Mouse (Mus musculus) adrenal gland, postnatal 25 days (tissue): ENCODE results near the gene Pld5. TPM values are rescaled to one million over a fixed set of nuclear protein-coding genes. Genes with fewer than 3 reads are reported as not detected.
"Not testable (repeated sequence)": the region's sequence is repeated elsewhere in the genome, so short reads cannot be mapped to it uniquely, and the experiment has no call there.

Experiments
- DNase-seq: peaks from one replicate; pipeline ENCODE4 v3.0.0; 2021; ENCODE audit warnings: mixed read lengths
- total RNA-seq: library from RNA; stranded (reverse); gene quantifications from 2 replicates; pipeline ENCODE4 v1.2.3, GENCODE M21; 2021

Gene Pld5
- total RNA-seq, 1 experiment from 2014 or later: 0.64 TPM

DNA sequence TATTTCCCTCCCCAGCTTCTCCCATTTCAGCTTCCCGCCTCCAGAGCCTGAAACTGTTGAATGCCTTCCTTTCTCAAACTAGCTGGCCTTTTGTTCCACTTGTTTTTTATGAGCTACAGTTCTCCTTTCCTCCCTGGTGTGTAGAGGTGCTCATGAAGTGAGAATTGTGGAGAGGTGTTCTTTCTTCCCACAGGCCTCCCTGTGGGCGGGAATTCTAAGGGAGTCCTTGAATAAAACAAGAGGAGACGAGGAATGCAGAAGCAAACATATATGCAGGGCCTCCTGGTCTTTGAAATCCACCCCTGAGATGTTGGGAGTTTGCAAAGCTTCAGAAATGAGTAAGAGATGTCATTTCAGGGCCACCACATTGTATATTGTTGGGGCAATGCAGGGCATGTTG is 235.2 kb downstream of the Pld5 start:
- no peak for DNase-seq

GRCm38 (mm10) chr1:176036028-176036427 is 239.1 kb downstream of the Pld5 start:
- no peak for DNase-seq

DNA sequence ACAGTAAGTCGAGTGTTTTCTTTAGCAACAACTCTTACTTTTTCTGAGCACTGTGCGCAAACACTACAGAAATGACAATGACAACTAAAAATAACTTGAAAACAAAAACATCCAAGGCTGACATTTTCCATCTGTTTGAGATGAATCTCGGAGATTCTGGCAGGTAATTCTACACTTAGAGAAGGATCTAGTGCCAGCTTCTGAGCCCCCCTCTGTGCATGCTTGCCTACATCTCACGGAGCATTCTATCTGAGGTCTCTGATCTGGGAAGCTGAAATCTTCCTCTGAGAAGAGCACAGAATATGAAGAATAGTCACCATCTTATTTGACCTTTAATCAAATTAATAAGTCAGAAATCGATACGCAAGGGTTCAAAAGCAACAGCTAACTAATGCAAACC is 240.4 kb downstream of the Pld5 start:
- no peak for DNase-seq

DNA sequence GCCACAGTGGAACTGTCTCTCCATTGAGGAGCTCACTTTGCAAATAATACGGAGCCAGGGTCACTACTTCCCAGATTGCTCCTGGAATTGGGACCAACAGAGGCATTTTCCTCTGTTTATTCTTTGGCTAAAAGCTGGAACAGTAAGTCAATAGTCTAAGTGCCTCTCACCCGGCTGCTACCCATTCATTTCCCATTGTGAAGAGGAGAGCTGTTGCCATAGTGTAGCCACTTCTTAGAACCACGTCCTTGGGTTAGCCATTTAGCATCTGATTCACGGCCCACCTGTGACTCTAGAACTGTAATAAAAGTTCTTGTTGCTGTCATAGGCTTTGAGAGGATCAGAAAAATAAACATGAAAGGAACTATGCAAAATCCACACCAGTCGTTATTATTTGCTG is 241.4 kb downstream of the Pld5 start:
- no peak for DNase-seq

- no peak for DNase-seq
These were observed 246.0 kb downstream of the Pld5 start for GRCm38 (mm10) chr1:176029063-176029462.

- no peak for DNase-seq
These were observed 246.7 kb downstream of the Pld5 start for GRCm38 (mm10) chr1:176028397-176028796.

GRCm38 (mm10) chr1:176024501-176024900 is 250.6 kb downstream of the Pld5 start:
- DNase-seq: no peak

- no peak for DNase-seq
These were observed 256.6 kb downstream of the Pld5 start for GRCm38 (mm10) chr1:176018523-176018922.

- no peak for DNase-seq
These were observed 259.0 kb downstream of the Pld5 start for GRCm38 (mm10) chr1:176016076-176016475.

DNA sequence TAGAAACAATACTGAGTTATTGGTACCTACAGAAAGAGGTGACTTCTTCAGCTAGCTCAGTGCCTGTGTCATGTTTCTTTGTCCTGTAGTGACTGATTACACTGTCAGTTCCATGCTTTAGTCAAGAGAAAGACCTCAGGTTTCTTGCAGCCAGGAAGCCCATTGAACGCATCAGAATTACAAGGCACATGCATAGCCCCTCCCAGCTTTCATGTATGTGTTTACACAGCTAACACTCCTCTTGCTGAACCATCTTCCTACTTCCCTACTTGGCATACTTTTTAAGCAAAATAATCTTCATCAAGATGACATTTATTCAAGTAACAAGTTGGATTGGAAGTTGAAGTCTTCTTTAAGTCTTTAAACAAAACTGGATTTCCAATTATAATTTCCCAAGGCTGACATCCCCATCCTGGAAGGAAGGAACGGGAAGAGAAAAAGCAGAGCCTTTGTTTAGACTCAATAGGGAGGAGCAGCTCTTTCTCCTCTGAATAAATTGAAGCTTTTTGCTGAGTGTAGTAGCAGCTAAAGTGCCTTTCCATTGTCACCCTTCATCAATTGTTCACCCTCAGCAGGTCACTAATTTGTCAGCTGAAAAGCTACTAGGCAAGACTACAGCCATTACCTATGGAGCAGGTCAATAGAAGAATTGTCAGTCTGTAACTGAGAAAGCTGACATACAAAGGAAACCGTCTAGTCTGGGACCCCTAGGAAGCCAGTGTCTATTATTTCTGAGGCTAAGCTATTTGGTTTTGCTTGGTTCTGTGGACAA is 261.4 kb downstream of the Pld5 start:
- DNase-seq: no peak

- DNase-seq: no peak
These were observed 263.6 kb downstream of the Pld5 start for GRCm38 (mm10) chr1:176011535-176011934.

DNA sequence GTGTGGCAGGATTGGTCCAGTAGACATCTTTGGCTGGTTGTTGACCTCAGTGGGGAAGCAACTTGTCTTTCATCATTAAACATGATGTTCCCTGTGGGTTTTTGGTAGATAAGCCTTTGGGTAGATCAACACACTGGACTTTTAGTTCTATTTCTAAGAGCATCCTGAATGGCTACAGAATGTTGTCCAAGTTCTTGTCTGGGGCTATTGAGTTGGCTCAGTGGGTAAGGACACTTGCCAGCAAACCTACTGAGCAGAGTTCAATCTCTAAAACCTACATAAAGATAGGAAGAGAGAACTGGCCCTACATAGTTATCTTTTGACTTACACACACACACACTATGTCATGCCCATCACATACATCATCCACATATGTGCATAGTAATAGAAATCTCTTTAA is 264.0 kb downstream of the Pld5 start:
- DNase-seq: no peak

DNA sequence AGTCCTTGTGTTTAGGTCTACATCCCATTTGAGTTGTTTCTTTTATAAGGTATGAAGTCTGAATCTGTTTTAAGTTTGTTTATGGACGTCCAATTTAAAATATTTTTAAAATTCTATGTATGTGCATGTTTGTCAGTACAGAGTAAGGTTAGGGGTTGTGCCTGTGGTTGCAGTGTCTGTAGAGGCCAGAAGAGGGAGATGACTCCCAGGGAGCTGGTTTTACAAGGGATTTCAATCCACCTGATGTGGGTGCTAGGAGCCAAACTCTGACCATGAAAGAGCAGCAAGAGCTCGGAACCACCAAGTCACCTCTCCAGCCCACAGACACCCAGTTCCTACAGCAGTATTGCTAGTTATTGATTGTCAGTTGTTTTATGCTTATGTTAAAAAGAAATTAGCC is 266.7 kb downstream of the Pld5 start:
- no peak for DNase-seq

GRCm38 (mm10) chr1:176000599-176000998 is 274.5 kb downstream of the Pld5 start:
- no peak for DNase-seq

DNA sequence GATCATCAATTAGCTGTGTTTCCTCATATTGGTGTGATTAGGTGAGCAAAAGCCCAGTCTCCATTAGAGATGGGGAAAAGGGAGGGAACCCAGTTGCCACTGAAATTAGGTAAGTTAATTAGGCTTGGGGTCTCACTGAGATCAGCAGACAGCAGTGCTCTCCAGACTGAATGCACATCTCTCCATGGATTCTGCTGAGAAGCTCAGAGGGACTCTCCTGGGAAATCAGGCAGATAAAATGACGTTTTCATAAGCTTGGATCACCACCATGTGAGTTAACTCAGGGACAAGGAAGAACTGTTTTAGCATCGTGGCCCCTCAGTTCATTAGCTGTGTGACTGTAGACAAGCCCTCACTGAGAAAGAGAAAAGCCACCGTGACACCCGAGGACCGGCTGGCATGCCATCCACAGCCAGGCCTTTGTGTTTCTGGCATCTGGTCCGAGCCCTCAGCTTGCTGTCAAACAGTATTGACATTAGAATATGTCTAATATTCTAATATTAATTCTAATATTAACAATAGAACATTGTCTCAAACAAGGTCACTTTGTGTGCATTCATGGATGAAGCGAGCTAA is 277.9 kb downstream of the Pld5 start:
- DNase-seq: no peak

DNA sequence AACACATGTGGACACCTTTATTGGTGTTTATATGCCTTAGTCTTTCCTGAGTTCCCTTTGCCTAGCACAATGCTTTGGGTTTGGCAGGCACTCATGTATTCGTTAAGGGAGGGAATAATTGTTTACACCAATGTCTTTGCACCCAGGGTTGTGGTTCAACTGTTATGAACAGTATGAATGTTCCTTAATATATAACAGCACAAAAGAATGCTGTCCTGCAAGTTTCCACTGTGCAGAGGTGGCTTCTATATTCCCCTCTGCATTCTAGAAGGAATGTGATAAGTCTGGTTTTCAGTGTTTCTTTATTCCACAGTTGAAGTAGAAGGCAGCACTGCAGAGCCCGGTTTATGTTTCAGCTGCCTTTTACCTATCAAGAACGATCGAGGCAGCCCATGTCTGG is 286.2 kb downstream of the Pld5 start:
- DNase-seq: no peak

DNA sequence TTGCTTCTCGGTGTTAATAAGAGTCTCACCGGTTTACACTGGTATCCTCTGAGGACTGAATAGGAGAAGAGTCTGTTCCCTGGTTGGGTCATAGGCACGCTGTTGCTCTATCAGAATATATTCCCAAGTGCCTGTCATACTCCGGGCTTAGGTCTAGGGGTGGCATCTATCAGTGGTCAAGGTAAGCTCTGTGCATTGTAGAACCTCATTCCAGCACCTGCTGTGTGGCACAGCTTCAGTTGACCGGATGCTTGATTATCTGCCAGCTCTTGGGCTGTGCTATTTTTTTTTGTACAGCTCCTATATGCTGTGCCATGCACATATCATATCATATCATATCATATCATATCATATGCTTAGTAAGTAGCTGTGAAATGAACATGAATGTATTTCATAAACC is 286.7 kb downstream of the Pld5 start:
- DNase-seq: no peak

- DNase-seq: not testable (repeated sequence)
These were observed 296.1 kb downstream of the Pld5 start, which contains the start of gene Rbm8a2 for GRCm38 (mm10) chr1:175979014-175979413. Gene Rbm8a2, minus strand, starts transcription at chr1:175979114.

DNA sequence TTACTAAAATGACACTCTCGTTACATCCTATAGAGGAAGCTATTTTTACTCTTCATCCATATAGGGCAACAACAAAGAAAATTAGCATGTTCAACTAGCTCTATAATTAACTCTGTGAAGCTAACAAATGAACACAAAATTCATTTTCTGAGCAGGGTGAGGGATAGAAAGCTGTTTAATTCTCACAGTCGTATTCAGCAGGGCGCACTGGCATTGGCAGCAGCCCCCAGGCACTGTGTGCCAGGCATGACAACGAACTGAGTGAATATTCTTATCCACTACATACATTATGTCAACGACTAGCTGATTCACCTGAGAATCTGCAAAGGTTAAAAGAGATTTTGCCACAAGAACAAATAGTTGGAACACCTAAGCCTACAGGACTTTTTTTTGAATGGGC is 304.4 kb downstream of the Pld5 start:
- no peak for DNase-seq

DNA sequence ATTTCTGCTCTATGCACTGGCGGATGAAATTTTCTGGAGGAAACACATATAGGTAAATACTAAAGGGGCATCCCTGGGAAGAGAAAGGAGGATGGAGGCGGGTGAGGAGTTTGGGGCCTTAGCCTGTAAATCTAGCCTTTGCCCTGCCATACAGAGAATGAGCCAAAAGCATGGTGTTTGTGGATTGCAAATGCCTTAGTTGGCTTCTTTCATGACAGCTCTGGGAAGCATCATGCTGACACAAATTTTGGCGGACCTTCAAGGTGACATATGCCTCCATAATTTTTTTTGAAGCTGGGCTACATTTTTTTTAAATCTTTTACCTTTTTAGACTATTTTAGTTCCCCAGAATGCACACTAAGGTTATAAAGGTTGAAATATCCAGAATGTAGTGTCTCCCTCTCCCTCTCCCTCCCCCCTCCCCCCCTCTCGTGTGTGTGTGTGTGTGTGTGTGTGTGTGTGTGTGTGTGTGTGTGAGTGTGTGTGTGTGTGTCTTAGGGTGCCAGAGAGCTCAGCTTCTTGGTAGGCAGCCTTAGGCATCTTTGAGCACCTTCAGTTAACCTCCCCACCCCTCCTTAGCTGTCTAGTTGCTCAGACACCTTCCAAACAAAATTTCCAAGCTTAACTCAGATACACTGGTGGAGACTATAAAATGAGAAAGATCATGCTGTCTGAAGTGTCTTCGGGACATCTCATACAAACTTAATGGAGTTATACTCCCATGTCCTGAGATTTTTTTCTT is 307.9 kb downstream of the Pld5 start:
- DNase-seq: no peak

GRCm38 (mm10) chr1:175961786-175962185 is 313.3 kb downstream of the Pld5 start:
- no peak for DNase-seq

DNA sequence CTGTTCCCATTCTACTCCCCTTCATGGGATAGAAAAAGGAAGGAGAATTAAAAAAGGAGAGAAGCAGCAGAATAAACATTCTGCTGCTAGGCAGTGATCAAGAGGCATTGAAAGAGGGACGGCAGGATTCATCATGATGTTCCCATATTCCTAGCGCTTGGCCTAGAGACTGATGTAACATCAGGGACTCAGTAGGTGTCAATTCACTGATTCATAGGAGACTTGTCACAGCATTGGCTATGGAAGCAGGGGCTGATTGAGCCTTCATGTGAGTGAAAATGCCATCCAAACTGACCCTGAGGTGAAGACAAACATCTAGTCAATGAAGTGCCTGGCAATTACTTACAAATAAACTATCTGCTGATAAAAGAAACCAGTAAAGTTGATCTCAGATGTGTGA is 324.3 kb downstream of the Pld5 start:
- DNase-seq: no peak

GRCm38 (mm10) chr1:175950421-175950820 is 324.7 kb downstream of the Pld5 start:
- no peak for DNase-seq
